Mouse (Mus musculus): ENCODE measurements around the gene Lhx6.

DNA sequence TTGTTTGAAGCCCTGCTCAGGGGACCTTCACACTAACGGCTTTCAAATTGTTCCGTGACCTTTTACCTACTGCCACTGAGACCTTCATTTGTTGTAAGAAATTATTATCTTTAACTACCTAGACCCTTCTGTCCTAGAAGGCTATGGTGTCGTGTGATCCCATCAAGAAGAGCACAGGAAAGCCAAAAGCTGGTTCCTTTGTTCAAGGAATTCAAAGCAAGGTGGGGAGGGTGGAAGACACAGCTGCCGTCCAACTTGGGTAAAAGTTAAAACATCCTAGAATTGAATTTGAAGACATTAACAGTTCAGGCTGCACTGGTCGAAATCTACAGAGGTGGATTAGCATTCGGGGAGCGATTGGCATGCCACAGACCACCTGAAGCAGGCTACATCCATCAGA, 71.2 kb downstream of the Lhx6 start:
- TF ChIP-seq FLI1 (IDR thresholded peaks at IDR 0.05; ENCODE audit: low read length) (no peak), GATA1 (IDR thresholded peaks at IDR 0.05; ENCODE audit: borderline replicate concordance, low read length) (no peak)
